Mouse (Mus musculus): Measurements from ENCODE around the gene Hs1bp3. TPM values are rescaled to one million over a fixed set of nuclear protein-coding genes. Genes with fewer than 3 reads are reported as not detected.

The Hs1bp3 gene
- polyA plus RNA-seq, 1 experiment = 21.8 TPM

DNA sequence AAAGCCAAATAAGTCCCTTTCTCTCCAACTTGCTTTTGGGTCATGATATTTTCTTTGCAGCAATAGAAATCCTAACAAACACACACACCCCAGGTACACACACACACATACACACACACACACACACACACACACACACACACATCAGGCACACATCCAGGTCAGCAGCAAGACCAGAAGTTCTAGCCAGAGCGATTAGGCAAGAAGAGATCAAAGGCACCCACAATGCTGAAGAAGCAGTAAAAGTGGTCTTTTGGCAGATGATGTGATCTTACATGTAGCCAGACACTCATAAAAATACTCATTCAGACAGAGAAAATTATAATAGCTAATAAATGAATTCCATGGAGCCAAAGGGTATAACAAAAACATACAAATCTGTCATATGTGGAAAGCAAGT is 41.0 kb downstream of the Hs1bp3 start:
- no peaks in the 10 kb centered on the region for H3K36me3 ChIP-seq (ENCODE audit: control insufficient read depth, insufficient read depth)
- no peaks in the 10 kb centered on the region for H3K79me3 ChIP-seq (ENCODE audit: low read depth)
- no peak overlapping the region for H3ac ChIP-seq (ENCODE audit: control insufficient read depth, insufficient read length, low read depth)
- no peak overlapping the region for H3K4me3 ChIP-seq (ENCODE audit: insufficient read depth, poor library complexity, severe bottlenecking)
- no peaks in the 10 kb centered on the region for H3K79me2 ChIP-seq (ENCODE audit: control insufficient read depth, insufficient read depth)
- H3K27me3 ChIP-seq (ENCODE audit: control insufficient read depth, insufficient read depth, insufficient read length) = no peaks in the 10 kb centered on the region
- TF ChIP-seq CTCF (IDR thresholded peaks at IDR 0.05; ENCODE audit: control insufficient read depth, insufficient read depth, insufficient read length) = no peak
- TF ChIP-seq MYOD1 (IDR thresholded peaks at IDR 0.05; ENCODE audit: control insufficient read depth, insufficient read length, low read depth) = no peak
- TF ChIP-seq USF1 (IDR thresholded peaks at IDR 0.05; ENCODE audit: low read depth) = no peak
- TF ChIP-seq CEBPB (IDR thresholded peaks at IDR 0.05; ENCODE audit: low read depth) = no peak
- no peak for TF ChIP-seq FOSL1 (IDR thresholded peaks at IDR 0.05; ENCODE audit: insufficient read depth, low read length, poor library complexity, severe bottlenecking)
- TF ChIP-seq MYOG (IDR thresholded peaks at IDR 0.05; ENCODE audit: control insufficient read depth, extremely low read depth, insufficient read length) = no peak
- no peak for TF ChIP-seq MAX (IDR thresholded peaks at IDR 0.05)

DNA sequence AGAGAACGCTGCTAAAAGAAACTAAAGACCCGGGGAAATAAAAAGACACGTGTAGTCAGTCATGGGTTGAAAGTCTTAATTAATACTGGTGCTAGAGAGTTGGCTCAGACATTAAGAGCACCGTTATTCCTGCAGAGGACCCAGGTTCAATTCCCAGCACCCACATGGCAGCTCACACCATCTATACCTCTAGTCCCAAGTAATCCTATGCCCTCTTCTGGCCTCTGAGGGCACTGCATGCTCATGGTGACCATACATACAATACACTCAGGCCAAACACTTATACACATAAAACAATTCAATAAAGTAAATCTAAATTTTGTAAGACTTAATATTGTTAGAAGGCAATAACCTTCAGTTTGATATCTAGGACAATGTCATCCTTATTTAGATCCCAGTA is 41.8 kb downstream of the Hs1bp3 start:
- Histone ChIP-seq H3K36me3 (ENCODE audit: control insufficient read depth, insufficient read depth) (no peaks in the 10 kb centered on the region), H3K79me2 (ENCODE audit: control insufficient read depth, insufficient read depth) (no peaks in the 10 kb centered on the region), H3K79me3 (ENCODE audit: low read depth) (no peaks in the 10 kb centered on the region), H3K27me3 (ENCODE audit: control insufficient read depth, insufficient read depth, insufficient read length) (no peaks in the 10 kb centered on the region), H3ac (ENCODE audit: control insufficient read depth, insufficient read length, low read depth) (no peak overlapping the region), H3K4me3 (ENCODE audit: insufficient read depth, poor library complexity, severe bottlenecking) (no peak overlapping the region)
- TF ChIP-seq MYOD1 (IDR thresholded peaks at IDR 0.05; ENCODE audit: control insufficient read depth, insufficient read length, low read depth) (no peak), FOSL1 (IDR thresholded peaks at IDR 0.05; ENCODE audit: insufficient read depth, low read length, poor library complexity, severe bottlenecking) (no peak), USF1 (IDR thresholded peaks at IDR 0.05; ENCODE audit: low read depth) (no peak)

DNA sequence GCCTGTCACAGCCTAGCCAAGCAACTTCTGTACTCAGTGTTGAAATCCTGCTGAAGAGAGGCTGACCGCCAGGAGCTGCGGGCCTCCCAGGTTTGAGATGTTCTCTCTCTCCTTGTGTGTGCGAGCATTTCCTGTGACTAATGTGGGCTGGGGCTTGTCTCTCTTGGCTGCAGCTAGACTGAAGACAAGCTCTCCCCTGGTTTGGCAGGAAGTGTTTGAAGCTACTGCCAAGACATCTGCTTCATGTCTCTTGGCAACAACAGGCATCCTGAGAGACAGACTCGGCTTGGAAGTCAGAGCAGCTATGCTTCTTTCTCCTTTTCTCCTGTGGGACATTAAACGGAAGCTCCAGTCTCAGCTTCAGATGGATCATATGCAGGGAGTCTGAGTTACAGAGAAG is 44.2 kb downstream of the Hs1bp3 start:
- Histone ChIP-seq H3K27me3 (ENCODE audit: control insufficient read depth, insufficient read depth, insufficient read length) (no peaks in the 10 kb centered on the region), H3K79me3 (ENCODE audit: low read depth) (no peaks in the 10 kb centered on the region), H3K36me3 (ENCODE audit: control insufficient read depth, insufficient read depth) (no peaks in the 10 kb centered on the region), H3K79me2 (ENCODE audit: control insufficient read depth, insufficient read depth) (no peaks in the 10 kb centered on the region), H3K4me3 (ENCODE audit: insufficient read depth, poor library complexity, severe bottlenecking) (no peak overlapping the region), H3ac (ENCODE audit: control insufficient read depth, insufficient read length, low read depth) (no peak overlapping the region)
- TF ChIP-seq USF1 (IDR thresholded peaks at IDR 0.05; ENCODE audit: low read depth) (no peak), CEBPB (IDR thresholded peaks at IDR 0.05; ENCODE audit: low read depth) (no peak), MYOG (IDR thresholded peaks at IDR 0.05; ENCODE audit: control insufficient read depth, extremely low read depth, insufficient read length) (no peak), FOSL1 (IDR thresholded peaks at IDR 0.05; ENCODE audit: insufficient read depth, low read length, poor library complexity, severe bottlenecking) (no peak), MAX (IDR thresholded peaks at IDR 0.05) (no peak), CTCF (IDR thresholded peaks at IDR 0.05; ENCODE audit: control insufficient read depth, insufficient read depth, insufficient read length) (no peak), MYOD1 (IDR thresholded peaks at IDR 0.05; ENCODE audit: control insufficient read depth, insufficient read length, low read depth) (no peak)

DNA sequence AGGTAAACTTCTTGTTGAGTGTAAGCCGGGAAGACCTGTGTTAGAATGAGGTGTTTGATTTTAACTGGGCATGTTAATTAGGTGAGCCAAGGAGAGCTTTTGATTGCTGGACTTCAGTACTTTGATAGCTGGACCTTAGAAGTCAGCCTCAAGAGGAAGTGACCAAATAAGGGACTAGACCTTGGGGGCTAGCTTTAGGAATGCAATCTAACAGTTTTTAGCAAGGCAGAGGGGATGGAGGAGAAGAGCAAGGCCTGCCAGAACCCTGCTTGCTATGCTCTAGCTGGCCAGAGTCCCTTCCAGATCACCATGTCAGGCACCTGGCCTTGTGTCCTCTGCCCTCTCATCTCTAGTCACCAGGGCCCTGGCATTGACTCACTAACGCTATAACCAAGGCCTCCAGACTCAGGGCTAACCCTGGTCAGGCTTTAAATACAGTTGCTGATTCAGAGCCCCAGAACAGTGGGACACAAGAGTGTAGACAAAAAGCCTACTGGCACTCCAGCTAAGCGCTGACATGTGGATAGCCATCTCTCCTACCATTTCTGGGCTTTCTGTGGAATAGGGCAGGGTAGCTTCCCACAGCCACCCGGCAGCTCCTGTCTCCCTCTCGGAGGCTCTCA is 45.2 kb downstream of the Hs1bp3 start:
- Histone ChIP-seq H3K79me2 (ENCODE audit: control insufficient read depth, insufficient read depth) (no peaks in the 10 kb centered on the region), H3K4me3 (ENCODE audit: insufficient read depth, poor library complexity, severe bottlenecking) (no peak overlapping the region), H3K27me3 (ENCODE audit: control insufficient read depth, insufficient read depth, insufficient read length) (no peaks in the 10 kb centered on the region), H3K79me3 (ENCODE audit: low read depth) (no peaks in the 10 kb centered on the region), H3K36me3 (ENCODE audit: control insufficient read depth, insufficient read depth) (no peaks in the 10 kb centered on the region), H3ac (ENCODE audit: control insufficient read depth, insufficient read length, low read depth) (no peak overlapping the region)
- TF ChIP-seq CEBPB (IDR thresholded peaks at IDR 0.05; ENCODE audit: low read depth) = no peak
- no peak for TF ChIP-seq MAX (IDR thresholded peaks at IDR 0.05)
- TF ChIP-seq USF1 (IDR thresholded peaks at IDR 0.05; ENCODE audit: low read depth) = no peak
- TF ChIP-seq MYOG (IDR thresholded peaks at IDR 0.05; ENCODE audit: control insufficient read depth, extremely low read depth, insufficient read length) = no peak
- no peak for TF ChIP-seq FOSL1 (IDR thresholded peaks at IDR 0.05; ENCODE audit: insufficient read depth, low read length, poor library complexity, severe bottlenecking)
- no peak for TF ChIP-seq CTCF (IDR thresholded peaks at IDR 0.05; ENCODE audit: control insufficient read depth, insufficient read depth, insufficient read length)
- no peak for TF ChIP-seq MYOD1 (IDR thresholded peaks at IDR 0.05; ENCODE audit: control insufficient read depth, insufficient read length, low read depth)

DNA sequence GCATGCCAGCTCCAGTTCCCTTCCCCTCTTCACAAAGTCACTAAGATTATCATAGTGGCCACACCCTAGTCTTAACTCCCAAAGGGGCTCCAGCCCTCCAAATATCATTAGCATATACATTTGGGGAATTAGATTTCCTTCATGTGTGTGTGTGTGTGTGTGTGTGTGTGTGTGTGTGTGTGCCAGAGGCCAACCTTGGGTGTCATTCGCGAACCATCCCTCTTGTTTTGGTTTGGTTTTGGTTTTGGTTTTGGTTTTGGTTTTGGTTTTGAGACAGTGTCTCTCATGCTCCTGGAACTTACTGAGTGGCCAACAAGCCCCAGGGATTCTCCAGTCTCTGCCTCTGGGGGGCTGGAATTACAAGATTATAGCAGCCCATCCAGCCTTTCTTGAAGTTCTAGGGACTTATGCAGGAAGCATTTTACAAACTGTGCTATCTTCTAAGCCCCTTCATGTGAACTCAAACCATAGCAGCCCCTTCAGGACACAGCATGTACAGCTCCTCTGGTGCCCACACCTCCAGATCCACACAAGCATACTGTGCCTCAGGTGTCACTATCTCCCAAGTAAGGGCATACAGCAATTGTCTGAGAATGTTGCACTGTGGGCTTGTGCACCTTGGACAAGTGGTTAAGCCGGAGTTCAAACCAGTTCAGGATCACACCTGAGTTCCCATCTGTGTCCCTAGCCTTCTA is 46.3 kb downstream of the Hs1bp3 start:
- Histone ChIP-seq H3ac (ENCODE audit: control insufficient read depth, insufficient read length, low read depth) (no peak overlapping the region), H3K4me3 (ENCODE audit: insufficient read depth, poor library complexity, severe bottlenecking) (no peak overlapping the region), H3K27me3 (ENCODE audit: control insufficient read depth, insufficient read depth, insufficient read length) (no peaks in the 10 kb centered on the region), H3K79me3 (ENCODE audit: low read depth) (no peaks in the 10 kb centered on the region), H3K36me3 (ENCODE audit: control insufficient read depth, insufficient read depth) (no peaks in the 10 kb centered on the region), H3K79me2 (ENCODE audit: control insufficient read depth, insufficient read depth) (no peaks in the 10 kb centered on the region)
- no peak for TF ChIP-seq USF1 (IDR thresholded peaks at IDR 0.05; ENCODE audit: low read depth)
- no peak for TF ChIP-seq MAX (IDR thresholded peaks at IDR 0.05)
- no peak for TF ChIP-seq MYOG (IDR thresholded peaks at IDR 0.05; ENCODE audit: control insufficient read depth, extremely low read depth, insufficient read length)
- no peak for TF ChIP-seq FOSL1 (IDR thresholded peaks at IDR 0.05; ENCODE audit: insufficient read depth, low read length, poor library complexity, severe bottlenecking)
- TF ChIP-seq MYOD1 (IDR thresholded peaks at IDR 0.05; ENCODE audit: control insufficient read depth, insufficient read length, low read depth) = no peak
